Mouse (Mus musculus): ENCODE data around the gene Amn.

The Amn gene

DNA sequence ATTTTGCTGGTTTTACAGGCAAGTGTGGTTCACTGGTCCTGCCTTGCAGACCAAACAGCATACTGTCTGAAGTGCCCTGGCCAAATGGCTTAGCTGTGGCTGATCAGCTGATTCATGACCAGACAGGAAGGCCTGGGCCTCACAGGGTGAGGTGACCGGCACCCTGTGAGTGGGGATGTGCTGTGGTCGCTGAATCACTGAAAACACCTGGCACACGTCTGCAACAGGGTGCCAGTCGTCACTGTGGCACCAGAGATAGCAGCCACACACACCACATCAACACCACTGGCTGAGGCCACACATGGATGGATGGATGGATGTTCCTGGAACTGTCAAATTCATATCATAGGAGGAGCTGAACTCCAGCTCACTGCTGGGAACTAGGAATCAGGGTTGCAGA lies 52.5 kb downstream of the Amn start:
- no peak for DNase-seq (ENCODE audit: low spot score)

DNA sequence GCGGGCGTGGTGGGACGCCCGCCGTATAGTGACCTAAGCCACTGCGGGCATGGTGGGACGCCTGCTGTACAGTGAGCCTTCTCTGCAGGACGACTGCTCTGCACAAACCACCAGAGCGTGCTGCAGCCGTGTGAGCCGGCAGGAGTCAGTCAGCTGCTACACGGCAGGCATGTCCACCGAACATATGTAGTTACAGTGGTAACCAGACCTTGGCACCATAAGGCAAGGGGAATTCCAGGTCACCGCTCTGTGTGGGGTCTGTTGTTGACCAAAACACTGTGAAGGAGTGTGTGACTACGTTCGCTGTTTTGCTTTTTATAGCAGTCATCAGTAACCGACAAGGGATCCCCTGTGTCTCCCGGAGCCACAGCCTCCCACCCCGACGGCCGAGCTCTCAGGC lies 53.6 kb downstream of the Amn start:
- DNase-seq (ENCODE audit: low spot score), result no peak

- no peak for DNase-seq (ENCODE audit: low spot score)
These were observed 54.1 kb downstream of the Amn start for GRCm38 (mm10) chr12:111324949-111325348.

GRCm38 (mm10) chr12:111325744-111326424 lies 55.0 kb downstream of the Amn start:
- DNase-seq (ENCODE audit: low spot score), result no peak
